Mouse (Mus musculus): ENCODE results near the gene Fbf1.

The Fbf1 gene

DNA sequence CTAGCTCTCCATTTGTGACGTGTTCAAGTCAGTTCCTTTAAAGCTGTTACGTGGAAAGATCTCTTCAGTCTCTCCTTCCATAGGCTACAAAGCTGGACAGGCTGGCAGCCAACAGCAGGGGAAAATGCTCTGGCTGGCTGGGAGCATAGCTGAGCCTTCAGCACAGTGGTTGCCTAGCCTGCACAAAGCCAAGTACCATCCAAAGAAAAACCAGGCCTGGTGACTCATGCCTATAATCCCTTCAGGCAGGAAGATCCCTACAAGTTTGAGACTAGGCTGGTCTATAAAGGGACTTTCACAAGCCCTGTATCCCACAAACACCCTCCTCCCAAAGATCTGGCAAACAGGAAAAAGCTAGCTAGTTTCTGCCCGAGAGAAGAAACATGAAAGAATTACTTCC is 17.9 kb upstream of the Fbf1 start:
- no peak for DNase-seq (ENCODE audit: extremely low read depth, low read depth, low spot score)

DNA sequence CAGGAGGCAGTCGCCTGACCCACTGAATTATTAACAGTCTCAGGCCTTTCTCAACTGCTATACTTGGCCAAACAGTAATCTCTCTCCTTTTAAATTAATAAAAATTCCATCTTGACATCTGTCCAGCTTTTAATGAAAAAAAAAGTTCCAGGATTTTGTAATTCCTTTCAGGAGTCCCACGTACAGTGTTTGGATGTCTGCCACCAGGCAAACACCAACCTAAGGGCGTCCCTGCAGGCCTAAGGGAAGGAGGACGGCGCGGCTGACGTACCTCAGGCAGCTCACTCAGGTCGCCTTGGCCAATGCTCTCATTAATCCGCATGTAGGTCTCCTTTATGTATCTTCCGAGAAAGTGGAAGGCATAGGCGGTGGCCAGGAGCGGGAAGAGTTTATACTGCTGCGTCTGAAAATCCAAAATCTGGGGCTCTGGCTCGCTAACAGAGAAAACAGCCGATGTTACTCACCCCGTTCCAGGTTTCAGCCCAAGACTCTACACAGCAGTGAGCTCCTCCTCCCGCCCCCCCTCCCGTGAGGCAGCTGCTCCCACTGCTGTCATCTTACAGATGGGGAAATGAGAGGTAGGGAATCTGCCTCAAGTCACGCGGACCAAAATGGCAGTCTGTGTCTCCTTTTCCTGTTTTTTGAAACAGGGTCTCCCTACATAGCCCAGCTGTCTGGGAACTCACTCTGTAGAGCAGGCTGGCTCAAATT is 10.6 kb upstream of the Fbf1 start:
- DNase-seq (ENCODE audit: extremely low read depth, low read depth, low spot score), result no peak

DNA sequence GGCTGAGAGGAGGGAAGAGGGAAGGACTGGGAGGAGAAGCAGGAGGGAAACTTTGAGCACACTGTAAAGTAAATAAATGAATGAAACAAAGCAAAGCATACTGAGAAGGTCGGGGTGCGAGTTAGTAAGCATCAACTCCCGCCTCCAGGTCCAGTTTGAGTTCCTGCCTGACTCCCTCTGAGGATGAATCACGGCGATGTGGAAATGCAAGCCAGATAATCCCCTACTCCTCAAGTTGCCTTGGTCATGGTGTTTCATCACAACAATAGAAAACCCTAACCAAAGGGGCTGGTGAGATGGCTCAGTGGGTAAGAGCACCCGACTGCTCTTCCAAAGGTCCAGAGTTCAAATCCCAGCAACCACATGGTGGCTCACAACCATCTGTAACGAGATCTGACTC is 8.0 kb upstream of the Fbf1 start:
- DNase-seq (ENCODE audit: extremely low read depth, low read depth, low spot score), result no peak

DNA sequence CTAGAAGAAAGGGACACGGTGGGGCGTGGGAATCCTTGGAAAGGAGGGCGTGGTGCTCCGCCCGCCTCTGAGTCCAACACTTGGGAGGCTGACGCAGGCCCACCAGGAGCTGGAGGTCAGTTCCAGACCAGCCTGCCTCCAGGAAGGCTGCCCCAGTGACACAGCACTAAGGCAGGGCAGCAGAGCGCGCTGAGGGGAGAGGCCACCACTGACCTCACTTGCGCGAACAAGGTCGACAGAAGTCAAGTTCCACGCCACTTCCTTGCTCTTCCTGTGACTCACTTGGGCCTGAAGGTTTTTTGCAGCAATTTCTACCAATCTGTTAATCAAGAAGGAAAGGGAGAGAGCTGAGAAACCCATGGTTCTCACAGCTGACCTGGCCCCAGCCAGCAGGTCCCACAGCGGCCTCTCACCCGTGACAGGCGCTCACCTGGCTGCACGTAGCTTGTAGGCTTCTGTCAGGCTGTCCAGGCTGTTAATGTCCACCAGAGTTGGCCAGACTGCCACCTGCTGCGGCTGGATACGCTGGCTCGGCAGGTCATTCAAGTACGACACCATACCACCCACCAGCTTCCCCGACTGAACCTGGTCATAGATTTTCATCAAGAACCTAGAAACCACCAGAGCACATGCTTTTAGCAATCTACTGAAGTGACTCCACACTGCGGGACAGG is 6.9 kb upstream of the Fbf1 start:
- no peak for DNase-seq (ENCODE audit: extremely low read depth, low read depth, low spot score)

DNA sequence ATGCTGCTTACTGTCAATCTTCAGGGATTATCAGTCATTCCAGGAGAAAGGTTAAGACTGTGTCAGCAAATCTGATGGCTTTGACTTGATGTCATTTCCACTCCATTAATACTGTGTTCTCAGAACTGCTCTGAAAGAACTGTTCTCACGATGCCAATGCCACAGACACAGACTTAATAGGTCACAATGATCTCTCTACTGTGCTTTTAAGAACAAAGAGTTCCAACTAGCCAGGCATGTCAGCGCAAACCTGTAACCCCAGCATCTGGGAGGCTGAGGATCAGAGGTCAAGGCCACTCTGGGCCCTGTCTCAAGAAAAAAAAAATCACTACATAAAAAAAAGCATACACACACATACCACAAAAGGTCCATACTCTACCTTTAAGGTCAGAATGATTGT is 4.0 kb upstream of the Fbf1 start:
- no peak for DNase-seq (ENCODE audit: extremely low read depth, low read depth, low spot score)

DNA sequence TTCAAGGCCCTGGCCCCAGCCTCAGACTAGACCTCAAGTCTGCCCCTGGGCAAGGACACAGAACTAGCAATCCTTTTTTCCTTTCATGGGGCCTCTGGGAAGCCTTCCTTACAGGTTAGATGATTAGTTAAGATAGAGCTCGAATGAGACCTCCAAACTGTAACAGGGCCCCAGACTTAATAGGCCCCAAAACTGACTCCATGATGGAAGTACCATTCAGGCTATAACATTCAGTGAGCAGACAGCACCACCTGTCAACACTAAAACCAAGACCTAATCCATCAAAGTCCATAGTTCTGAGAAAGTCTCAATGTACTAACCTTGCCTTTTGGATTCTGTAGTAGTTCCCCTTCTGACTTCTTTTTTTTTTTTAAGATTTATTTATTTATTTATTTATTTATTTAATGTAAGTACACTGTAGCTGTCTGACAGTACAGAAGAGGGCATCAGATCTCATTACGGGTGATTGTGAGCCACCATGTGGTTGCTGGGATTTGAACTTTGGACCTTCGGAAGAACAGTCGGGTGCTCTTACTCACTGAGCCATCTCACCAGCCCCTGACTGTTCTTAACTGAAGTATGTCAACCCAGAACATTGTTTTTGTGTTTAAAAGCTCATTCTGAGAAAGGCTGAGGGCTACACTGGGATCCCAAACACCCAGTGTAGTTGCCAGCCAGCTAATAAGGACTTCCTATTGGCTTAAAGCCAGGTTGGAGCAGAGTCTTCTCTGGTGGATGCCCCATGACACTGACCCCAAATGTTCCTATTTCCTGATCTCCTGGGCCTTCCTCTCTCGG is 2.2 kb upstream of the Fbf1 start:
- no peak for DNase-seq (ENCODE audit: extremely low read depth, low read depth, low spot score)

DNA sequence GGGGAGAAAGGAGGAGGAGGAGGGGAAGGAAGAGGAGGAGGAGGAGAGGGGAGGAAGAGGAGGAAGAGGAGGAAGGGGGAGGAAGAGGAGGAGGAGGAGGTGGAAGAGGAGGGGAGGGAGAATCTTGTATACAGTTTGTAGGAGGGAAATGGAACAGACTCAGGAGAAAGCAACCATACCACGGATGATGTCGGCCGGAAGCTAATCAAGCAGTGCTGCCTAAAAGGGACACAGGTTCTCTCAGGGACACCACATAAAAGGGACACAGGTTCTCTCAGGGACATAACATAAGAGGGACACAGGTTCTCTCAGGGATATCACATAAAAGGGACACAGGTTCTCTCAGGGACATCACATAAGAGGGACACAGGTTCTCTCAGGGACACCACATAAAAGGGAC is 1.2 kb upstream of the Fbf1 start:
- DNase-seq (ENCODE audit: extremely low read depth, low read depth, low spot score), result no peak

DNA sequence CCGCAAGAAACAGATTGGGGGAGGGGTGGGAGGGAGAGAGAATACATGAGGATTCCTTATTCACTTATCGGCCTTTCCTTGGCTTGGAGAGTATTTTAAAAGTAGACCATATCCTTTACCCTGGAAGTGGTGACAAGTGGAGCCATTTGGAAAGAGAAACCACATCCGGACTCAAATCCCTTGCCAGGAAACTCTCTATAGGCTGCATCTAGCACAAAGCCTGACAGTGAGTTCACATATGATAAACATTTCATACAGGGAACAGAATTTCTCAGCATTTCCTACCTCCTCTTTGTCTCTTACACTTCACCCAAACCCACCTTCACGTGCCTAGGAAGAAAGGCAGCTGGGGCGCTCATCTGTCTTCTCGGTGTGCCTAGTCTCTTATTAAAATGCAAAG is 734 bp downstream of the Fbf1 start:
- DNase-seq (ENCODE audit: extremely low read depth, low read depth, low spot score), result no peak

DNA sequence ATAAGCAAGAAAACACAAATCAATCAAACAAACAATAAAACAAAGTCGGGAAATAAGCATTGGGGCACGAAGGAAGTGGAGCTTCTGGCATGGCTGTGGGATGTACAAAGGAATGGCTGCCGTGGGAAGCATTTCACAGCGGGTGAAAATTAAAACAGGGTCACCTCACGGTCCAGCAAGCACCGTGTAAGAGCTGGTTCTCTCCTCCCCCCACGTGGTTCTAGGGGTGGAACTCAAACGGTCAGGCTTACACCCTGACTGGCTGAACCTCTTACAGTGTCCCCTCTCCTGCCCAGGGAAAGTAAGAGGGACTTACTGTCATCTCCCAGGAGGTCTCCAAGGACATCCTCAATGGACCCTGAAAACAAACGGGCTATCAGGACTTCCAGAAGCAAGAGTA is 5.0 kb downstream of the Fbf1 start:
- no peak for DNase-seq (ENCODE audit: extremely low read depth, low read depth, low spot score)

DNA sequence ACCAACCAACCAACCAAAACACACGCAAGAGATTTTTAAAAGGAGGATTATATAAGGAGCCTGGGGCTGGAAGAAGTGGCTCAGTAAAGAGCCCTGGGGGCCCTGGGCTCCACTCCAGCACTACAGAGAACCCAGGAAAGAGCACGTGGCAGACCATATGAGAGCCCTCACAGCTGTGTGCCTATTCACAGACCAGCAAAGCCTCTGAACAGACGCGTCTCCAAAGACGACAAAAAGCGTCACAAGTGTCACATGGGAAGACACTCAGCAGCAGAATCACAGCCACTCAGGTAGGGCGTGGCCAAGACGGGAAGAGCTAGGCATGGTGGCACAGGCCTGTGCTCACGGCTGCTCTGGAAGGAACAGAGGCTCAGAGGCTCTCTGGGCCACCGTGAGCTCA is 5.8 kb downstream of the Fbf1 start:
- DNase-seq (ENCODE audit: extremely low read depth, low read depth, low spot score), result no peak

DNA sequence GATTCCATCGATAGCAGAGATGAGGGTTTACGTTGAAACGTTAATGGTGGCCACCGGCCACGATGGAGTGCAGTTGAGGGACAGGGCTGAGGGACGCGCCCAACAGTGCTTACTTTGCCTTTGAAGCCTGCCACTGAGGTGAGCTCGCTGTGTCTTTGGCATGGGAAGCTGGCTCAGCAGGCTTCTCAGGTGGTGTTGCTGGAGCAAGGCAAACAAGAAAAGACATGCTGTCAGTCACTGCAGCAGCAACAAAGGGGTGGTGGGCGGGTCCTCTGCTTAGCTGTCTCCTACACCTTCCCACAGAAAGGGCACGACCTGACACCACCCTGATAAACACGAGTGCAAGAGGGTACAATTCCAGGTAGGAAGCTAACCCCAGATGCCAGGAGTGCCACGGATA is 6.7 kb downstream of the Fbf1 start:
- DNase-seq (ENCODE audit: extremely low read depth, low read depth, low spot score), result peak; percentile 88

DNA sequence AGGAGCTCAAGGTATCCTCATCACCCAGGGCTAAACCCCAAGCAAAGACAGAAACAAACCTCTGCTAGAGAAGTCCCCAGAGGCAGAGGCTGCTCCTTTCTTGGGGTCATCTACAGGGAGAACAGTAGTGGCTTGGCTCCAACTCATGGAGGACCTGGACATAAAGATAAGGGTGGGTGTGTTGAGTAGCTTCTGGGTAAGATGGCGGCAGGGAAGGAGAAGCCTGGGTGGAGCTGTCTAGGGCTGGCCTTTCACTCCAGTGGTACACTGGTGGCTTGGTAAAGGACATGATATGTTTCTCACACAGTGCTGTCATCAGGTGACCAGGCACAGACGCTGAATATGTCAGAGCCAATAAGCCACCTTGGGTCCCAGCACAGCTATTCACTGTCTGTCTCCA is 17.0 kb downstream of the Fbf1 start:
- DNase-seq (ENCODE audit: extremely low read depth, low read depth, low spot score), result no peak

DNA sequence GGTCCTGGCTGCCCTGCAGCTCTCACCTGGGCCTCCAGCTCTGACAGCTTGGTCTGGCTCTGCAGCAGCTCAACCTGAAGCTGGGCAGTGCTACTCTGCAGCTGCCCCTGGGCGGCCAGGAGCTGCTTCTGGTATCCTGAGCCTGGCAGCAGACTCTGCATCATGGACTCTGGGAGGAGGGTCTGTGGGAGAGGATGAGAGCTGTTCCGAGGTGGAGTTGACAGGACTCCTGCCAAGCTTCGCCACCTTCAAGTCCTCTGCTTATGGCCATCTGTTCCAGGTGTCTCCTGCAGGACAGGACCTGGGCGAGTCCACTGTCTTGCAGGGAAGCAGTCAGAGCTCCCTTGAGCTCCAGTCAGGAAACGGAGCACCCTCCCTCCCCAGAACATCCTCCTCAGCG is 18.6 kb downstream of the Fbf1 start:
- no peak for DNase-seq (ENCODE audit: extremely low read depth, low read depth, low spot score)

DNA sequence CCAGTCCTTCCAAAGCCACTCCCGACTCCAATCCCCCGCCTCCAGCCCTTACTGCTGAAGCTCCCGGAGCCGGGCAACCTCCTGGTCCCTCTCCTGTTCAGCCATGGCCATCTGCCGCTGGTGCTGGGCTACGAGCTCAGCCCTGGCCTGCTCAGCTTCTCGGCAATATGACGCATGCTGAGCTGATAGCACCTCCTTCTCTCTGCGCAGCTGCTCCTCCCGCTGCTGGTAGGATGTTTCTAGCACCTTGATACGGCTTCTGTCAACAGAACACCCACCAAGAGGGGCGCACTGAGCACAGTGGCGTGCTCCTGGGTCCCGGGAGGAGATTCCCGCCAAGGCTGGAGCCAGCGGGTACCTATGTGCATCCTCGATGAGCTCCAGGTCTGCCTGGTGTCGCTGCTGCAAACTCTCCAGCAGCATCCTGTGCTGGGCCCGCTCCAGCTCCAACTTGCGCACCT is 19.2 kb downstream of the Fbf1 start:
- DNase-seq (ENCODE audit: extremely low read depth, low read depth, low spot score), result no peak

DNA sequence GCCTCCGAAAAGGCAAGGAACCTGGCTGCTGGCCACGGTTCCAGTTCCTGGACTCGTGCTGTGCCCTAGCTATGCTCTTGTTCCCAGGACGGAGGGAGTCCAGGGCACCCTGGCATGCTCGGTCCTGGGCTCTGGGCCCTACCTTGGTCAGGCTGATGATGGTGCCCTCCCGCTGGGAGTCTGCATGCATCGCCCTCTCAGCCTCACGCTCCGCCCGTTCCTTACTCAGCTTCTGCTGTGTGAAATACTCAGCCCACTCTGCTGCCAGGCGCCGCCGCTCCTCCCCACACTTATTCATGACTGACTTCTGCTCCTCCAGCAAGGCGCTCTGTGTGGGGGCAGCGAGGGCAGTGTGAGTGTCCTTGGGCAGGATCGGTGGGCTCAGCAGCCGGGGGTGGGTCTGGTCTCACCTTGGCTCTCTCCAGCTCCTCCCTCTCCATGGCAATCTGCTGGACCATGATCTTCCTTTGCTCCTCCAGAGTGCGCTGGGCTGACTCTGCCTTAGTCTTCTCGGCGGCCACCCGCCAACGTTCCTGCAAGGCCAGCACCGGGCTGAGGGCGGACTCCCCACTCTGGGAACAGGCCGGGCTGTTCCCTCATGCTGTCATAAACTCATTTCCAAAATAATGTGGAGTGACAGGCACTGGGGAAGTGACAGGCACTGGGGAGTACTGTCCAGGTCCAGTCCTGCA is 21.5 kb downstream of the Fbf1 start:
- no peak for DNase-seq (ENCODE audit: extremely low read depth, low read depth, low spot score)

DNA sequence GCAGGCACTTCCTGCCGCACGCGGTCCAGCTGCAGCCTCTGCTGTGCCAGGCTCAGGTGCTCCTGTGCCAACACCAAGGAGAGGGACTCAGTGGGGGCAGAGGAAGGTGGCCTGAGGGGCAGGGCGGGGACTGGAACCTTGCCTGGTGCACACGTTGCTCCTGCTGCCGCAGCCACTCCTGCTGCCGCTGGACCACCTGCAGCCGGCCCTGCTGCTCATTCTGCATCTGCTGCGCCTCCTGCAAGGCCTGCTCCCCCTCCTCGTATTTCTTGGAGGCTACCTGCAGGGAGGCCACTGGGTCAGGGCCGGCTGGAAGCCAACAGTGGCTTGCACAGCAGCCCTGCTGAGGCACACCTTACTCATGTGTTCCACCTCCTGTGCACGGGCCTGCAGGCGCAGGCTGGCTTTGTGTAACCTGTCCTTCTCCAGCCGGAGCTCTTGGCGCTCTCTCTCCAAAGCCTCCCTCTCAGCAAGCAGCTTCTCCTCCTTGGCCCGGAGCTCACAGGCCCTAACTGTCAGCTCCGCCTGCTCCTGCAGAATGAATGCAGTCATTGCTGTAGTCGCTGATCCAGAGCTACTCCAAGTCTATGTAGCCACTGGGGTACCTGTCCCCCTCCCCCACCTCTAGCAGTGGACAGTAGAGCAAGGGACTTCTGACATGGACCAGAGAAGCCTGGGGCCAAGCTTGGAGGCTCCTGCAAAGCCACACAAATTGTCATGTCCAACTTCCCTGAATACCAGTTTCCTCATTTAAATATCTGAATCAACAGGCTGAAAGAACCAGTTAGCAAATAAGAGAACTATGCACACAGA is 22.3 kb downstream of the Fbf1 start:
- no peak for DNase-seq (ENCODE audit: extremely low read depth, low read depth, low spot score)

DNA sequence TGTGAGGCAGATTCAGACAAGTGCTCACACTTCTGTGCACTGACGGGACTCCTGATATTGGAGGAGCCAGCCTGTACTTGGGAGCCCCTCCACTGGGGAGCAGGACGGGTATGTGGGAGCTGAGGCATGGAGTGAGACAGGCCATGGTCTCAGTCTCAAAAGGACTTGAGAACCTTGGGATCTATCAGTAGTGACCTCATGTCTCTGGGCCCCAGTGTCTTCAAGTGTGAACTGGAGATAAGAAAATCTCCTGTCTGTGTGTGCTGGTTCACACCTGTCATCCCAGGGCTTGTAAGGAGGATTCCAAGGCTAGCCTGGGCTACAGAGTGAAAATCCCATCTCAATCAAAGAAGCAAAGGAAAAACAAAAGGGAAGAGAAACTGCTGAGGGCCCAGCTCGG is 24.5 kb downstream of the Fbf1 start:
- no peak for DNase-seq (ENCODE audit: extremely low read depth, low read depth, low spot score)

DNA sequence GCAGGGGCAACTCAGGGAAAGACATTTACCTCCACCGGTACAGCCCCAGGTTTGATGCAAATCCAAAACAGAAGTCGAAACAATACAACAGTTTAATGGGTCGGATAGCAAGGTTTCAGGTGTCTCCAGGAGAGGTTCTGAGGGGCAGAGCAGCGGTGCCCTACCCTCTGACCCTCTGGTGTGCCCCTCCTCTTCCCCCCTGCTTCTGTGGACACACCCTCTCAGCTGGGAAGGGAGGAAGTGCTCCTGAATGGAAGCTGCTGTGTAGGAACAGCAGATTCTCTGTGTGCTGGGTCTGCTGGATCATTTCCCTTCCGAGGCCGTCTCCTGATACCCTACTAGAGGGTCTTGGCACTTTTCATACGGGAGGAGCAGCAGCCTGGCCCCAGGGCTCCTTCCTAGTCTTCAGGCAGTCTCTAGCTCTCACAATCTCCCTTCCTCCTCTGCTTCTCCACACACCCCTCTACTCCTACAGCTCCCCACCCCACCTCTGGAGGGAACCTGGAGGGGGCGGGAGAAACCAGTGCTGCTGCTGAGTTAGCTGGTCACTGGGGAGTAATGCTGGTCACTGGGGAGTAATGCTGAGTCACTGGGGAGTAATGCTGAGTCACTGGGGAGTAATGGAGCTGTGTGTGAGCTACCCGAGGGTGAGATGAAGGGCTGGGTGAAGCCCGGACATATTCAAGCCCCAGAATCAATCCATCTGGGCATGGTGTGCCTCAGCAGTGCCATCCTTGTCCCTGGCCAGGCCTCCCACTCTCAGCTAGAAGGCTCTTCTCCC is 25.6 kb downstream of the Fbf1 start:
- no peak for DNase-seq (ENCODE audit: extremely low read depth, low read depth, low spot score)

DNA sequence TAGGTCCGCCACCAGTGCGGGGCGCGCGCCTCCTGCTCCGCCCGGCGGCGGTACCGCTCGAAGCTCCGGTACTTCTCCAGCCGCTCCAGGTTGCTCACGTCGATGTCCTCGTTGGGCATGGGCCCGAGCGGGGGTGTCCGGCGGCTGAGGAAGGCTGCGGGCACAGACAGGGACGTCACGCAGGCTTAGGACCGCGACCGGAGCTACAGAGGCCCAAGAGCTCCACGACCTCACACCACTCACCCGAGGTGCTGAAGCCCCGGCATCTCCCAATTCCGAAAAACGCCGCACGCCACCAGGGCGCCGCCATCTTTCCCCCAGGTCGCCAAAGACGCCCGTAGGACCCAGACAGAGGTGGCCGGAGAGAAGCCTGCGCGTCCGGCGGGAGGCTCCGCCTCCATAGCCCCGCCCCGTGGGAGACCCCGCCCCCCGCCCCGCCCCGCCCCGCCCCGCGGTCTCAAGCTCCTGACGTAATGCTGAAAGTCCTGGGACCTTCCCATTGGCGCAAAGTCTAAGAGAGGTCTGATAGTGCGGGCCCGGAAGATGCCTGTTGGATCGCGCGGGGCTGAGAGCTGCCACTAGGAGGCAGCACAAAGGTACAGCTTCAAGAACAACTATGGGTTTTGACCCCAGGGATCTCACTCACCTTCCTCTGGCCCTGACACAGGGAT is 29.4 kb downstream of the Fbf1 start, which contains the start of gene Mrpl38:
Gene Mrpl38 (minus strand): TSS at position 401 of the 671 bp plus-strand sequence.
- DNase-seq (ENCODE audit: extremely low read depth, low read depth, low spot score), result no peak
